9 mouse cellular contexts compared by ENCODE assay signal in genomic region chr10:62192701-62193157, GRCm38 (mm10). TPM values are rescaled to one million over a fixed set of nuclear protein-coding genes. Genes with fewer than 3 reads are reported as not detected.
DNase-seq lines count a peak whose midpoint lies in the region; TF ChIP-seq lines count a peak whose summit lies in the region.
"Had no signal": no experiment of that assay in that cellular context is flagged by ENCODE, and none has a peak within 500 bp of the region (broad histone marks: within the 10 kb centered on the region; RNA-seq: fewer than 3 reads in every experiment).

No protein-coding gene starts in this region.

- no peak for TF ChIP-seq CTCF in lung, adult 2 months (IDR thresholded peaks at IDR 0.05; ENCODE audit: insufficient read depth, low read length)

- H3K4me1 ChIP-seq in lung, adult 2 months (ENCODE audit: control insufficient read depth, insufficient read depth, low read length) = peaks cover 15% of the 10 kb centered on the region

- DNase-seq in lung, postnatal 10 days = peak; percentile 51
- DNase-seq in lung, adult 2 months = no peak
- DNase-seq in adrenal gland, adult 8-10 months = peak; percentile 90
- DNase-seq in cerebellum, postnatal 36 days = peak; percentile 86
- DNase-seq in kidney, postnatal 14 days = peak; percentile 43
- DNase-seq in right cerebral cortex, postnatal 10 days (ENCODE audit: low spot score in 2 of 2) = peak; percentile 50 to 53
- DNase-seq in spleen, postnatal 14 days (ENCODE audit: low spot score in 2 of 2) = no peak

- 48% methylated on average over 9 of the region's 9 CpGs for WGBS in lung, adult 2 months

- H3K4me3 ChIP-seq in lung, adult 2 months (replicated peaks; ENCODE audit: extremely low read depth, low read depth, low read length) = no peak overlapping the region
- H3K4me3 ChIP-seq: liver, embryonic 15.5 days had no signal

- no peak for TF ChIP-seq POLR2A in lung, adult 2 months (IDR thresholded peaks at IDR 0.05; ENCODE audit: borderline replicate concordance, extremely low read depth, low read depth, low read length)

RNA-seq across cellular contexts. Expression of gene Tspan15, which starts 38.3 kb away (rescaled TPM):
- polyA plus RNA-seq in lung, adult 2 months (2012; rRNA removed) = 134 and 177 TPM in 2 replicates
- 10 to 100 TPM; 17.5 to 29.9 (median 21.7) TPM for total RNA-seq in adrenal gland, adult 8-10 months (2022)

RNA-seq across cellular contexts. Expression of gene Fam241b, which starts 49.0 kb away (rescaled TPM):
- polyA plus RNA-seq in lung, adult 2 months (2012; rRNA removed) = 10.0 and 11.1 TPM in 2 replicates
- 10 to 100 TPM in 2 of 4 experiments, 1 to 10 TPM in 2; 5.6 to 11.7 (median 8.7) TPM for total RNA-seq in adrenal gland, adult 8-10 months (2022)

RNA-seq across cellular contexts. Expression of gene Tacr2, which starts 59.5 kb away (rescaled TPM):
- polyA plus RNA-seq in lung, adult 2 months (2012; rRNA removed) = 0.76 and 0.96 TPM in 2 replicates
- 10 to 100 TPM; 27.8 to 76.4 (median 46.5) TPM for total RNA-seq in adrenal gland, adult 8-10 months (2022)
- total RNA-seq: heart, adult 18-20 months had no signal
- polyA plus RNA-seq: liver, embryonic 15.5 days had no signal

RNA-seq across cellular contexts. Expression of gene Neurog3, which starts 59.8 kb away (rescaled TPM):
- polyA plus RNA-seq in lung, adult 2 months (2012; rRNA removed) = not detected in 2 replicates
- total RNA-seq in adrenal gland, adult 8-10 months (2022) = not detected
- total RNA-seq: heart, adult 18-20 months had no signal
- polyA plus RNA-seq: liver, embryonic 15.5 days had no signal

Comparison
In these comparisons a context has a peak if more than half of its experiments do, and no peak if none do; other contexts are left out.
1. DNase-seq: peak in lung, postnatal 10 days (single experiment), adrenal gland, adult 8-10 months (single experiment), cerebellum, postnatal 36 days (2 of 2), kidney, postnatal 14 days (single experiment) and right cerebral cortex, postnatal 10 days (2 of 2); none in lung, adult 2 months (single experiment) and spleen, postnatal 14 days (0 of 2).